Mouse (Mus musculus): ENCODE data around the gene Lmx1a.

Lmx1a gene

GRCm38 (mm10) chr1:167789448-167789847 lies 100.4 kb downstream of the Lmx1a start:
- DNase-seq = no peak

- no peak for DNase-seq
These were observed 101.7 kb downstream of the Lmx1a start for GRCm38 (mm10) chr1:167790688-167791087.

GRCm38 (mm10) chr1:167791221-167791620 lies 102.2 kb downstream of the Lmx1a start:
- no peak for DNase-seq

GRCm38 (mm10) chr1:167801923-167802322 lies 112.9 kb downstream of the Lmx1a start:
- DNase-seq = no peak

- no peak for DNase-seq
These were observed 113.7 kb downstream of the Lmx1a start for GRCm38 (mm10) chr1:167802510-167803271.

- no peak for DNase-seq
These were observed 114.4 kb downstream of the Lmx1a start for GRCm38 (mm10) chr1:167803351-167803981.

- DNase-seq = no peak
These were observed 115.8 kb downstream of the Lmx1a start for GRCm38 (mm10) chr1:167804836-167805235.

GRCm38 (mm10) chr1:167811141-167811540 lies 122.1 kb downstream of the Lmx1a start:
- DNase-seq = no peak

GRCm38 (mm10) chr1:167815166-167815565 lies 126.1 kb downstream of the Lmx1a start:
- DNase-seq = no peak

GRCm38 (mm10) chr1:167817028-167817427 lies 128.0 kb downstream of the Lmx1a start:
- no peak for DNase-seq

GRCm38 (mm10) chr1:167817616-167818015 lies 128.6 kb downstream of the Lmx1a start:
- DNase-seq = no peak

GRCm38 (mm10) chr1:167820031-167820430 lies 131.0 kb downstream of the Lmx1a start:
- no peak for DNase-seq

GRCm38 (mm10) chr1:167821125-167821524 lies 132.1 kb downstream of the Lmx1a start:
- DNase-seq = no peak

GRCm38 (mm10) chr1:167830291-167830690 lies 141.3 kb downstream of the Lmx1a start:
- no peak for DNase-seq

- DNase-seq = no peak
These were observed 142.6 kb downstream of the Lmx1a start for GRCm38 (mm10) chr1:167831601-167832000.

GRCm38 (mm10) chr1:167854801-167855200 lies 165.8 kb downstream of the Lmx1a start:
- no peak for DNase-seq

GRCm38 (mm10) chr1:167872028-167872427 lies 183.0 kb downstream of the Lmx1a start:
- DNase-seq = no peak

- no peak for DNase-seq
These were observed 185.1 kb downstream of the Lmx1a start for GRCm38 (mm10) chr1:167874099-167874498.

GRCm38 (mm10) chr1:167877931-167878330 lies 188.9 kb downstream of the Lmx1a start:
- DNase-seq = no peak

GRCm38 (mm10) chr1:167878354-167878753 lies 189.3 kb downstream of the Lmx1a start:
- no peak for DNase-seq

- no peak for DNase-seq
These were observed 196.7 kb downstream of the Lmx1a start for GRCm38 (mm10) chr1:167885776-167886175.

GRCm38 (mm10) chr1:167888120-167888519 lies 199.1 kb downstream of the Lmx1a start:
- no peak for DNase-seq

- DNase-seq = no peak
These were observed 199.8 kb downstream of the Lmx1a start for GRCm38 (mm10) chr1:167888816-167889215.

- no peak for DNase-seq
These were observed 207.2 kb downstream of the Lmx1a start for GRCm38 (mm10) chr1:167896234-167896633.

Measured in kidney, adult 11 months (tissue).